ENCODE assay signal across 8 mouse cellular contexts in the genomic region with DNA sequence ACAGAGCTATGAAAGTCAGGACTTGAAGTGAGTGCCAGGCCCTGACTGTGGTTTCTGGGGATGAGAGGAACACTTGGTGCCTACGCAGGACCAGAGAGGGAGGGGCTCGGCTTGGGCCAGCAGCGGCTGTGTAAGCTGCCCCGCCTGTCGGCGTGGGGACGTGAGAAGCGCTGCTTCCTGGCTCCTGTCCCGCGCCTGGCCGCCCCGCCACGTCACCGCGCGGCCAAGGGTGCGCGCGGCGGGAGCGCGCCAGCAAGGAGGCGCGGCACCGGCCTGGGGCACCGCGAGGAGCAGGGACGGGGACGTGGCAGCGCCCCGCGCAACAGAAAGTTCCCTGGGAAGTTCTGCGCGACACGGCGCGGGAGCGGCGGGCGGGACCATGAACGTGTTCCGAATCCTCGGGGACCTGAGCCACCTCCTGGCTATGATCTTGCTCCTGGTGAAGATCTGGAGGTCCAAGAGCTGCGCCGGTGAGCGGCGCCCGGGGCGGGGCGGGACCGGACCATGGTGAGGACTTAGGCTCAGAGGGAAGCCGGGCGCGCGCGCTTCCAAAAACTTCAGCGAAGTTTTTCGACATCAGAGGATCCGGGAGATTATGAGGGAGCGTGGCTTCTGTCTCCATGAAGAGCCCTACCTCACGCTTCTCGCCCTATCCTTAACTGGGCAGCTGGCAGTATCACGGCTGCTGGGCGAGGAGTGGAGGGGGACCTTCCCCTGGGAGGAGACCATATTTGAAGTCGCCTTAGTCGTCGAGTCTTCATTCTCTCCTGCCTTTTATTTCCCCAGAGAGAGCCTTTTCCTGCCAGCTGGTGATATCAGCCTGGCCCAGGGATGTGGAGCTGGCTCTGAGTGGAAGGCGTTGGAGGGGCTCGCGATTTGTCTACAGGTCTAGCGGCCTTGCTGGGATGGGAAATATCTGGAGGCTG. TPM values are rescaled to one million over a fixed set of nuclear protein-coding genes. Genes with fewer than 3 reads are reported as not detected.
A peak's percentile ranks its signal among the peaks of the same experiment; 100 is the strongest.
DNase-seq lines count a peak whose midpoint lies in the region; ATAC-seq lines count a peak whose summit lies in the region.

Gene Kdelr3, plus strand, starts transcription at position 241 of the 926 bp plus-strand sequence.

- H3K9ac ChIP-seq in hindbrain, embryonic 14.5 days = peak within 1 kb of the TSS; percentile 45
- H3K9ac ChIP-seq in limb, embryonic 15.5 days = peak within 1 kb of the TSS; percentile 76
- no peak within 1 kb of the TSS for H3K9ac ChIP-seq in midbrain, embryonic 15.5 days

- DNase-seq in ES-CJ7 (ENCODE audit: low read depth, low spot score) = peak; percentile 54
- DNase-seq in adrenal gland, postnatal 25 days = peak; percentile 80
- DNase-seq in gastrocnemius, adult 8-10 months (ENCODE audit: low spot score in 2 of 2) = peak; percentile 66 to 79
- peak; percentile 45 for DNase-seq in hindbrain, embryonic 14.5 days (ENCODE audit: low spot score)
- peak; percentile 60 for DNase-seq in thymus, postnatal 4 days
- DNase-seq in right cerebral cortex, postnatal 25 days = no peak

- ATAC-seq in hindbrain, embryonic 14.5 days (ENCODE audit: low FRiP score) = 0 out of 2 replicates have a peak, but pooled peaks have one; percentile 36
- peak; percentile 74 for ATAC-seq in limb, embryonic 15.5 days (ENCODE audit: insufficient number of reproducible peaks, low FRiP score, low TSS enrichment, low read depth)
- ATAC-seq in midbrain, embryonic 15.5 days (replicated peaks) = no peak

- H3K4me2 ChIP-seq in hindbrain, embryonic 14.5 days (replicated peaks) = peak within 1 kb of the TSS; percentile 79
- peak within 1 kb of the TSS; percentile 69 for H3K4me2 ChIP-seq in limb, embryonic 15.5 days
- H3K4me2 ChIP-seq in midbrain, embryonic 15.5 days = peak within 1 kb of the TSS; percentile 83

- peak within 1 kb of the TSS; percentile 38 for H3K4me3 ChIP-seq in hindbrain, embryonic 14.5 days (replicated peaks; ENCODE audit: low read length)
- peak within 1 kb of the TSS; percentile 70 for H3K4me3 ChIP-seq in limb, embryonic 15.5 days
- peak within 1 kb of the TSS; percentile 42 for H3K4me3 ChIP-seq in midbrain, embryonic 15.5 days

- H3K4me1 ChIP-seq in hindbrain, embryonic 14.5 days (replicated peaks; ENCODE audit: control insufficient read depth, insufficient read depth, low read length) = peaks cover 24% of the 10 kb centered on the region
- H3K4me1 ChIP-seq in limb, embryonic 15.5 days = peaks cover 61% of the 10 kb centered on the region
- peaks cover 22% of the 10 kb centered on the region for H3K4me1 ChIP-seq in midbrain, embryonic 15.5 days

- H3K27me3 ChIP-seq in hindbrain, embryonic 14.5 days (ENCODE audit: control insufficient read depth, insufficient read depth, low read length) = peaks cover 69% of the 10 kb centered on the region
- peaks cover 25% of the 10 kb centered on the region for H3K27me3 ChIP-seq in limb, embryonic 15.5 days
- peaks cover 60% of the 10 kb centered on the region for H3K27me3 ChIP-seq in midbrain, embryonic 15.5 days (replicated peaks)

- H3K9me3 ChIP-seq in hindbrain, embryonic 14.5 days (ENCODE audit: control insufficient read depth, low read length) = no peaks in the 10 kb centered on the region
- no peaks in the 10 kb centered on the region for H3K9me3 ChIP-seq in limb, embryonic 15.5 days
- H3K9me3 ChIP-seq in midbrain, embryonic 15.5 days = no peaks in the 10 kb centered on the region

- no peaks in the 10 kb centered on the region for H3K36me3 ChIP-seq in hindbrain, embryonic 14.5 days (replicated peaks; ENCODE audit: control insufficient read depth, insufficient read depth)
- no peaks in the 10 kb centered on the region for H3K36me3 ChIP-seq in limb, embryonic 15.5 days
- no peaks in the 10 kb centered on the region for H3K36me3 ChIP-seq in midbrain, embryonic 15.5 days (replicated peaks)

- 1% methylated on average over 60 of the region's 71 CpGs for WGBS in hindbrain, embryonic 14.5 days
- under 1% methylated on average over 71 of the region's 71 CpGs for WGBS in limb, embryonic 15.5 days
- WGBS in midbrain, embryonic 15.5 days = under 1% methylated on average over 71 of the region's 71 CpGs

- no peak within 1 kb of the TSS for H3K27ac ChIP-seq in hindbrain, embryonic 14.5 days
- H3K27ac ChIP-seq in limb, embryonic 15.5 days = peak within 1 kb of the TSS; percentile 88
- H3K27ac ChIP-seq in midbrain, embryonic 15.5 days = no peak within 1 kb of the TSS

RNA-seq across cellular contexts. Expression of gene Kdelr3, which starts in this region (rescaled TPM):
- total RNA-seq in adrenal gland, postnatal 25 days (2021) = 2.7 and 3.3 TPM in 2 replicates
- total RNA-seq in gastrocnemius, adult 8-10 months (2022) = 1 to 10 TPM in 2 of 4 experiments, under 1 TPM in 2; 0.80 to 1.2 (median 1.0) TPM
- polyA plus RNA-seq in hindbrain, embryonic 14.5 days (2014; fragmentation: Nextera tagmentation; extraction: Ambion mirVana) = 8.1 and 10.1 TPM in 2 replicates
- polyA plus RNA-seq in limb, embryonic 15.5 days (2015; fragmentation: Nextera tagmentation; extraction: Ambion mirVana) = 211 and 223 TPM in 2 replicates
- polyA plus RNA-seq in midbrain, embryonic 15.5 days (2015; fragmentation: Nextera tagmentation; extraction: Ambion mirVana) = 9.0 and 11.0 TPM in 2 replicates

Comparison
In these comparisons a context has a peak if more than half of its experiments do, and no peak if none do; other contexts are left out.
1. RNA of gene Kdelr3 (polyA plus RNA-seq): 211 to 223 TPM in limb, embryonic 15.5 days; 8.1 to 10.1 TPM in hindbrain, embryonic 14.5 days and 9.0 to 11.0 TPM in midbrain, embryonic 15.5 days; every median in the first group is over 10 times any median in the second.
2. Peak in every context shown above with its lines, with median percentiles within 50 percentile points of each other: H3K4me2 ChIP-seq and H3K4me3 ChIP-seq.